Mouse (Mus musculus): ENCODE measurements around the gene C5ar1. TPM values are rescaled to one million over a fixed set of nuclear protein-coding genes. Genes with fewer than 3 reads are reported as not detected.
"Not testable (repeated sequence)": the region's sequence is repeated elsewhere in the genome, so short reads cannot be mapped to it uniquely, and the experiment has no call there.

C5ar1 gene
- polyA plus RNA-seq, 1 experiment from 2014 or later: 1.5 TPM

DNA sequence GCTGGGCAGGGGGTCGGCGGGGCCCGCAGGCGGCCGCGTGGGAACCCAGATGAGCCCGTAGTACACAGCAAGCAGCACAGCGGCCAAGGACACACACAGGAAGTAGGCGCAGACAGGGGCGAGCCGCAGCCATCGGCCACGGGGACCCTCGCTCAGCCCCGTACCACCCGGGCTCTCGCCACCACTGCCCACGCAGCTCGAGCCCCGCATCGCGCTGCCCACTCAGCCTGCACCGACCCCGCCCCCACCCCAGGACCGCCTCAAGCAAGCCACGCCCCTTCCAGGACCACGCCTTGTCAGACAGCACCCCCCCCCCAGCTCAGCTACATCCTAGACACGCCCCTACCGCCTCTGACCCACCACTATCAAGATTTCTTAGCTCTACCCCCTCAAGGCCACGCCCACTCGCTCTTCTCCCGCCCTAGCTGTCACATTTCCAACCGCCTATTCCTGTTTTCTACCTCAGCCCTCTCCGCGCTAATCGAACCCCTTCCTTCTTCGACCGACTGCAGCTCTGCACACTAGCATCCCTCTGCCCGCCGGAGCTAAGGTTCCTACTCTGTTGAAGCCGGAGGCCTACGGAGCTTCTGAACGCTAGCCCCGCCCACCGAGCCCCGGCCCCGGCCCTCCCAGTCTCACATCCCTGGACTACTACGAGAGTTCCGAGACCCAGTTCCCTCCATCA lies 13.9 kb upstream of the C5ar1 start, which contains the start of gene Inafm1:
Gene Inafm1, minus strand, starts transcription at position 537 of the 685 bp plus-strand sequence.
- H3K36me3 ChIP-seq: peaks cover 31% of the 10 kb centered on the region
- peak within 1 kb of the TSS; percentile 91 for H3K27ac ChIP-seq (replicated peaks)
- H3K4me3 ChIP-seq: peak within 1 kb of the TSS; percentile 66
- peaks cover 34% of the 10 kb centered on the region for H3K27me3 ChIP-seq
- WGBS: under 1% methylated on average over 40 of the region's 49 CpGs
- H3K9ac ChIP-seq (replicated peaks): peak within 1 kb of the TSS; percentile 71
- peak within 1 kb of the TSS; percentile 84 for H3K4me2 ChIP-seq (replicated peaks)
- H3K4me1 ChIP-seq: peaks cover 24% of the 10 kb centered on the region
- ATAC-seq (ENCODE audit: low FRiP score, low read depth): peak; percentile 84
- H3K9me3 ChIP-seq: no peaks in the 10 kb centered on the region

DNA sequence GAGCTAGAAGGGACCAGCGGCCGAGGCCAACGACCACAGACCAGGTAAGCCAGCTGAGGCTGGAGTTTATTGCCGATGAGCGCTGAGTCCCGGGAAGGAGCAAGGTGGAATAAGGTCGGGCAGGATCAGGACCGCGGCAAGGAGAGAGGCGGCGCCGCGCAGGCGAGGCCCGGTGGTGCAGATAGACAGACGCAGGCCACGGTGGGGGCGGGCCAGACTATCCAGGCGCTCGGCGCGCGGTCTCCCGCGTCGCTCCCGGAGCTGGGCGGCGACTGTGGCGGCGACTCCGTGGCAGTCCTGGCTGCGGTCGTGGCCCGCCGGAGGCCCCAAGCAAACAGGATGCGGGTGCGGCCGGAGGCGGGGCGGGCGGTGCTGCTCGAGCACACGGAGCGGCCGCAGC lies 13.3 kb upstream of the C5ar1 start:
- WGBS: under 1% methylated on average over 45 of the region's 46 CpGs
- peaks cover 34% of the 10 kb centered on the region for H3K27me3 ChIP-seq
- H3K27ac ChIP-seq (replicated peaks): peak overlapping the region; percentile 91
- H3K4me2 ChIP-seq (replicated peaks): peak overlapping the region; percentile 84
- peak overlapping the region; percentile 66 for H3K4me3 ChIP-seq
- H3K9ac ChIP-seq (replicated peaks): peak overlapping the region; percentile 71
- peaks cover 26% of the 10 kb centered on the region for H3K36me3 ChIP-seq
- peaks cover 24% of the 10 kb centered on the region for H3K4me1 ChIP-seq
- ATAC-seq (ENCODE audit: low FRiP score, low read depth): peak; percentile 69
- H3K9me3 ChIP-seq: no peaks in the 10 kb centered on the region

DNA sequence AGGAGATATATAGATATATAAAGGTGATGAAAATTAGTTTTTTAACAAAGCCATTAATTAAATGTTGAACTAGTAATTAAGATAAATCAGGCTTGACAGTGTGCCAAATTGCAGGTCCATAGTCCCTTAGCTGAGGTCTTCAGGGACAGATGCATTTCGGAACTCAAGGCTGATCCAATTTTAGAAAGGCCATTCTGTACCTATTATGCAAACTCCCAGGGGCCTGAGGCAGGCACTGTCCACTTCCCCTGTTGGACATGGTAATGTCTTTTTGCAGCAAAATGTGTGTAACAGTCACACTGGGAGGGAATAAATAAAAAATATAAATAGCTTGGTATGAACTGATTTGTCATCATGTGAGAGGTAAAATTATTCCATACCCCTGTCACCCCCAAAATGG lies 11.8 kb upstream of the C5ar1 start:
- Histone ChIP-seq H3K4me3 (no peak overlapping the region), H3K27me3 (peaks cover 34% of the 10 kb centered on the region), H3K27ac (replicated peaks) (no peak overlapping the region), H3K9me3 (no peaks in the 10 kb centered on the region), H3K4me2 (replicated peaks) (peak overlapping the region; percentile 84; the same call in 1 of the 2 replicates), H3K36me3 (peaks cover 10% of the 10 kb centered on the region), H3K4me1 (peaks cover 24% of the 10 kb centered on the region), H3K9ac (replicated peaks) (no peak overlapping the region)
- 72% methylated on average over 1 of the region's 1 CpGs for whole genome bisulfite sequencing
- ATAC-seq (ENCODE audit: low FRiP score, low read depth): no peak

DNA sequence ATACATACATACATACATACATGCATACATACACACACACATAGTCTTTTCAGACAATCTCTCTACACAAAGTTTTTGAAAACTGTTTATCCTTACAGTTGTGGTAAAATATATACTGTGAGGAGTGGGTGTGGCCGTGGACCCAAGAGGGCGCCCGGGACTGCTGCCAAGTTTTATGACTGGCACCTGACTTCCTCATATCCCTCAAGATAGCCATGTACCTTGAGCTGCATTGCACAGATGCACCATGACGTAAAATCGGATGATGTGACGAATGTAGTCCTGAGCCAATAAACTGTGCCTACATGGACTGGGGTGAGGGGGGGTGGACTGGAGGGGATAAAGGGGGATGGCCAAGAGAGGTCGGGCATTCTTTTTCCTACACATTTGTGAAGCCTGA lies 7.3 kb upstream of the C5ar1 start:
- H3K9me3 ChIP-seq; H3K4me3 ChIP-seq; H3K4me1 ChIP-seq; H3K27ac ChIP-seq (replicated peaks); H3K36me3 ChIP-seq; H3K4me2 ChIP-seq (replicated peaks); H3K9ac ChIP-seq (replicated peaks); ATAC-seq (ENCODE audit: low FRiP score, low read depth): not testable (repeated sequence)
- peaks cover 21% of the 10 kb centered on the region for H3K27me3 ChIP-seq
- 85% methylated on average over 7 of the region's 7 CpGs for WGBS

DNA sequence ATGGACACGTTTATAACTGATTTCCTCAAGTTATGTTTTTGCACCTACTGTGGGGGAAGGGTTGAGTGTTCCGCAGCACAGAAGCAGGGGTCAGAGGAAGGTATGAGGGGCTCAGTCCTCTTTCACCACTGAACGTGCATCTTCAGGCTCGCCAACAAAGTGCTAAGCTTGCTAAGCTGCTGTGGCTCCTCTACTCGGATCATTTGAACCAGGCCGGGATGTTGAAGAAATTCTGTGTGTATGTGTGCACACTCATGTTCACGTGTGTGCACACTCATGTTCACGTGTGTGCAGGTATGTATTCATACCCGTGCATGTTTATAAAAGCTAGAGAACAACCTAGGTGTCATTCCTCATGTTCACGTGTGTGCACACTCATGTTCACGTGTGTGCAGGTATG lies 6.5 kb upstream of the C5ar1 start:
- Histone ChIP-seq H3K36me3 (no peaks in the 10 kb centered on the region), H3K4me2 (replicated peaks) (no peak overlapping the region), H3K4me3 (no peak overlapping the region), H3K4me1 (no peaks in the 10 kb centered on the region), H3K9me3 (peaks cover 6% of the 10 kb centered on the region; the same call in 1 of the 2 replicates), H3K27ac (replicated peaks) (no peak overlapping the region), H3K27me3 (peaks cover 19% of the 10 kb centered on the region), H3K9ac (replicated peaks) (no peak overlapping the region)
- ATAC-seq (ENCODE audit: low FRiP score, low read depth): no peak
- WGBS: 91% methylated on average over 11 of the region's 11 CpGs

DNA sequence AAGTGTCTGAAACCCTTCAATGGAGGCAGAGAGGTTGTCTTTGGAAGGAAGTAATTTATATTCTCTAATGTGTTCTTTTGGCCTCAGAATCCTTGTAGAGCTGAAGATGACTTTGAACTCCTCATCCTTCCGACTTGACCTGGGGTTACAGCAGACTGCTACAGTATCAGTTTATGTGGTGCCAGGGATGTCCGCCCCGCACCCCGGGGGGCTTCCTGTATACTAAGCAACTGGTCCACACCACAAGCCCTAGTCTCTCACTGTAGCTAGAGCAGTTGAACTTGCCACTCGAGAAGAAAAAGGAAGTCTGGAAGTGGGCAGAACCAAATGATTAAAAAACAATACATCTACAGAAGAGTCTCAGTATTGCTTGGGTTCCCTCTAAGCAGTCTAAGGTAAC lies 4.5 kb upstream of the C5ar1 start:
- Histone ChIP-seq H3K4me3 (no peak overlapping the region), H3K9ac (replicated peaks) (no peak overlapping the region), H3K9me3 (peaks cover 6% of the 10 kb centered on the region; the same call in 1 of the 2 replicates), H3K27me3 (peaks cover 7% of the 10 kb centered on the region), H3K36me3 (no peaks in the 10 kb centered on the region), H3K4me1 (no peaks in the 10 kb centered on the region), H3K4me2 (replicated peaks) (no peak overlapping the region), H3K27ac (replicated peaks) (no peak overlapping the region)
- WGBS: 83% methylated on average over 5 of the region's 5 CpGs
- no peak for ATAC-seq (ENCODE audit: low FRiP score, low read depth)

DNA sequence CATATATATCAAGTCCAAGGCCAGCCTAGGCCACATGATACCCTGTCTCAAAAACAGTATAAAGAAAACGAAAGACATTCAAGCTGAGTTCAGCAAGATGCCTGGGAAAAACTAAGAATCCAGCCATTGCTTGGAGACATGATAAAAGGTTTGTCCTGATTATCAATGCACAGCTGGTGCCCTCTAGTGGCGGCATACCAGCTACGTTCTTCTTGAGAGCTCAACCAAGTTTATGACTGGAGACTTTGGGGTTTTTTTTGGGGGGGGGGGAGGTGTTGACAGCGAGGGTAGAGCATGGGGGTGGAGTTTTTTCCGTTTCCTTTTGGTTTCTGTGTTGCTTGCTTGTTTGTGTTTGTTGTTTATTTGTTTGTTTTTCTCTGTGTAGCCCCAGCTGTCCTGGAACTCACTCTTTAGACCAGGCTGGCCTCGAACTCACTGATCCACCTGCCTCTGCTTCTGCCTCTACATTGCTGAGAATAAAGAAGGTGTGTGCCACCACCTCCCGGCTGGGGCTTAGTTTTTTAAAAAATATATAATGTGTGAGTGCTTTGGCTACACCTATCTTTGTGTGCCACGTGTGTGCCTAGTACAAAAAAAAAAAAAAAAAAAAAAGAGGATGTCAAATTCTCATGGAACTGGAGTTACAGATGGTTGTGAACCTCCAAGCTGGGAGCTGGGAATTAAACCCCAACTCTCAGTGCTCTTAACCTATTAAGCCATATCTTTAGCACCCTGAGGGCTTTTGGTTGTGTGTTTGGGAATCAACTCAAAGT lies 3.9 kb upstream of the C5ar1 start:
- peaks cover 6% of the 10 kb centered on the region; the same call in 1 of the 2 replicates for H3K9me3 ChIP-seq
- no peak overlapping the region for H3K4me3 ChIP-seq
- no peaks in the 10 kb centered on the region for H3K36me3 ChIP-seq
- no peaks in the 10 kb centered on the region for H3K4me1 ChIP-seq
- 29% methylated on average over 8 of the region's 8 CpGs for WGBS
- ATAC-seq (ENCODE audit: low FRiP score, low read depth): no peak
- H3K27ac ChIP-seq (replicated peaks): no peak overlapping the region
- H3K27me3 ChIP-seq: peaks cover under 1% of the 10 kb centered on the region; the same call in 1 of the 2 replicates
- no peak overlapping the region for H3K4me2 ChIP-seq (replicated peaks)
- no peak overlapping the region for H3K9ac ChIP-seq (replicated peaks)

DNA sequence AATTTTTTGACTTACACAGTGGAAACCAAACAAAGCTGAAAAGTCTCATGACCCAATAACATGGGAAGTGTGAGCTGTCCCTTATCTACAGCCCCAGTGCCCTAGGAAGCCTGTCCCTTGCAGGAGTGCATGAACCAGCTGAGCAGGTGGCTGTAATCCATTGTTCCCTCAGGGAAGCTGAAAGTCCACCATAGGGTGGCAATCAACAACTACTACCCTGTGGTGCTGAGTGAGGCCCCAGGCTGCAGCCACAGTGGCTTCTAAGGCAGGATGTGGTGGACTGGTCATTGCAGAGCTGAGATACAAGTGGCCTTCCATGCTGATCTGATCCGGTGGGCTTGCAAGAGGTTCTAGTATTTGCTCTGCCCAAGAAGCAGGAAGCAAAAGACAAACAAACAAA lies 1.8 kb upstream of the C5ar1 start:
- H3K9me3 ChIP-seq: peaks cover 6% of the 10 kb centered on the region; the same call in 1 of the 2 replicates
- no peak for ATAC-seq (ENCODE audit: low FRiP score, low read depth)
- H3K27ac ChIP-seq (replicated peaks): no peak overlapping the region
- 70% methylated on average over 1 of the region's 1 CpGs for WGBS
- H3K4me2 ChIP-seq (replicated peaks): no peak overlapping the region
- no peak overlapping the region for H3K4me3 ChIP-seq
- no peak overlapping the region for H3K9ac ChIP-seq (replicated peaks)
- H3K4me1 ChIP-seq: no peaks in the 10 kb centered on the region
- no peaks in the 10 kb centered on the region for H3K36me3 ChIP-seq
- no peaks in the 10 kb centered on the region for H3K27me3 ChIP-seq

DNA sequence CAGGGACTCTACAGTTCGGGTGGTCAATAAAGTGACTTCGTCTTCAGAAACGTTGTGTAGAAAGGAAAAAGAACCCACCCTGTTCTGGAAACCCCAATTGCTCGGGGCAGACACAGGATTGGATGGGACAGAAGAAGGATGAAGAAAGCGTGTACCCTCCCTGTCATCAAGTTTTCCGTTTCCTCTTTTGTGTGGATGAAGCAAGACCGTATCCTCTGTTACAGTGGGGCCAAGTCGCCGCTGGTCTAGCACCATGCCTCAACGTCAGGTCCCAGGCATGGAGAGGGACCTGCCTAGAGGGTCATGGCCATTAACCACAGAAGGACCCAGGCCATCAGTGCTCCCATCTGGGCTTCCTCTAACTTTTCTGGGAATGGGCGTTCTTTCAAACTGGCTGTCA lies 1.5 kb downstream of the C5ar1 start:
- no peaks in the 10 kb centered on the region for H3K27me3 ChIP-seq
- no peaks in the 10 kb centered on the region for H3K4me1 ChIP-seq
- WGBS: 89% methylated on average over 11 of the region's 11 CpGs
- H3K4me3 ChIP-seq: no peak overlapping the region
- H3K27ac ChIP-seq (replicated peaks): no peak overlapping the region
- H3K4me2 ChIP-seq (replicated peaks): no peak overlapping the region
- H3K36me3 ChIP-seq: no peaks in the 10 kb centered on the region
- ATAC-seq (ENCODE audit: low FRiP score, low read depth): no peak
- H3K9ac ChIP-seq (replicated peaks): no peak overlapping the region
- H3K9me3 ChIP-seq: no peaks in the 10 kb centered on the region

DNA sequence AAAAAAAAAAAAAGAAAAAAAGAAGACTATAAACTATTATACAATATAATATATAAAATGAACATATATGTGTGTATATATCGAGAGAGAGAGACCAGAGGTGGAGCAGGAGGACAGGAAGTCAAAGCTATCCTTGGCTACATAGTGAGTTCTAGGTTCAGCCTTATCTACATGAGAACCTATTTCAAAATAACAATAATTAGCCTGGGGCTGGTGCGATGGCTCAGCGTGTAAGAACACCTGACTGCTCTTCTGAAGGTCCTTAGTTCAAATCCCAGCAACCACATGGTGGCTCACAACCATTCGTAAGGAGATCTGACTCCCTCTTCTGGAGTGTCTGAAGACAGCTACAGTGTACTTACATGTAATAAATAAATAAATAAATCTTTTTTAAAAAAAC lies 3.4 kb downstream of the C5ar1 start:
- 80% methylated on average over 4 of the region's 4 CpGs for WGBS

DNA sequence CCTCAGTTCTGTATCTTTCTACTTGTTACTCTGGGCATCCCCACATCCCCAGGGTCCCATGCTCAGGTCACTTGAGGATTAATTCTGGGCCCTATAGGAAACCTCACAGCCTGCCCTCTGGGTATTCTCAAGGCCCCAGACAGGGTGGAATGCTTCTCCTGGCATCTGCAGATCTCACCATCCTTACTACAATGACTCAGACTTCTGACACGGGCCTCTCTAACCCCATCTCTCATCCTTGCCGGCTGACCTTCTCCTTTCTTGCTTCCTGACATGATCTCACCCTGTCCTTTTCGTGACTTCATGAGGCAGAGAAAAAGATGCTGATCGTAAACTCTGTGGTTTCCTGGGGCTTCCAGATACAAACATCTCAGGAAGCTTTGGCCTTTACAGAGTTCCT lies 5.1 kb downstream of the C5ar1 start:
- no peak overlapping the region for H3K4me2 ChIP-seq (replicated peaks)
- H3K9me3 ChIP-seq: no peaks in the 10 kb centered on the region
- H3K27me3 ChIP-seq: no peaks in the 10 kb centered on the region
- no peaks in the 10 kb centered on the region for H3K4me1 ChIP-seq
- no peak for ATAC-seq (ENCODE audit: low FRiP score, low read depth)
- no peaks in the 10 kb centered on the region for H3K36me3 ChIP-seq
- no peak overlapping the region for H3K27ac ChIP-seq (replicated peaks)
- no peak overlapping the region for H3K4me3 ChIP-seq
- no peak overlapping the region for H3K9ac ChIP-seq (replicated peaks)
- 70% methylated on average over 4 of the region's 4 CpGs for WGBS

More for the DNA sequence above, 3.4 kb downstream of the C5ar1 start:
- not testable (repeated sequence) for H3K4me1 ChIP-seq; H3K9ac ChIP-seq (replicated peaks); H3K27ac ChIP-seq (replicated peaks); H3K9me3 ChIP-seq; ATAC-seq (ENCODE audit: low FRiP score, low read depth); H3K27me3 ChIP-seq; H3K36me3 ChIP-seq; H3K4me2 ChIP-seq (replicated peaks); H3K4me3 ChIP-seq

DNA sequence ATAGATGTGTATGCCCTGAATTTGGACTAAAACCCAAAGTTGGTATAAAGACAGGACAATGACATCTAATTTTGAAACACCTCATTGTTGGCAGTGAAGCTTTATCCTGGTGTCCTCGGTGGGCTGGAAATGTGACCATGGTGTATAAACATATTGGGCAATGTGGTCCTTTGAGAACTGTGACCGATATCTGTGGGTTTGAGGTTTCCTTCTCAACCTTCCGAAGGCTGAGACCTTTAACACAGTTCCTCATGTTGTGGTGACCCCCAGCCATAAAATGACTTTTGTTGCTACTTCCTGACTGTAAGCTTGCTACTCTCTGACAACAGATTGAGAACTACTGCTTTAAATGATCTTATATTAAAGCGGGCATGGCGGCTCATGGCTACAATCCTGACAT lies 8.7 kb downstream of the C5ar1 start:
- Histone ChIP-seq H3K4me1 (no peaks in the 10 kb centered on the region), H3K9ac (replicated peaks) (no peak overlapping the region), H3K4me3 (no peak overlapping the region), H3K4me2 (replicated peaks) (no peak overlapping the region), H3K9me3 (no peaks in the 10 kb centered on the region), H3K27ac (replicated peaks) (no peak overlapping the region), H3K36me3 (no peaks in the 10 kb centered on the region), H3K27me3 (no peaks in the 10 kb centered on the region)
- no peak for ATAC-seq (ENCODE audit: low FRiP score, low read depth)
- WGBS: 85% methylated on average over 5 of the region's 5 CpGs
